Mouse (Mus musculus): ENCODE results near the gene Gm45808. TPM values are rescaled to one million over a fixed set of nuclear protein-coding genes. Genes with fewer than 3 reads are reported as not detected.
A peak's percentile ranks its signal among the peaks of the same experiment; 100 is the strongest.

The Gm45808 gene
- polyA plus RNA-seq, 1 experiment from 2014 or later, result not detected

GRCm38 (mm10) chr7:45458748-45459563 is 27.7 kb downstream of the Gm45808 start:
- no peaks in the 10 kb centered on the region for H3K9me3 ChIP-seq (ENCODE audit: control insufficient read depth, low read length)
- H3K9ac ChIP-seq (replicated peaks; ENCODE audit: low read depth, low read length), result peak overlapping the region; percentile 88
- peak overlapping the region; percentile 53 for H3K4me3 ChIP-seq (replicated peaks; ENCODE audit: low read length)
- ATAC-seq, result peak; percentile 78
- H3K36me3 ChIP-seq (ENCODE audit: control insufficient read depth, insufficient read depth), result peaks cover 21% of the 10 kb centered on the region
- H3K27ac ChIP-seq (ENCODE audit: low read length), result peak overlapping the region; percentile 97
- peaks cover 30% of the 10 kb centered on the region for H3K4me1 ChIP-seq (replicated peaks; ENCODE audit: control insufficient read depth, insufficient read depth, low read length)
- H3K4me2 ChIP-seq (ENCODE audit: low read length), result peak overlapping the region; percentile 98
- under 1% methylated on average over 41 of the region's 43 CpGs for WGBS
- H3K27me3 ChIP-seq (replicated peaks; ENCODE audit: control insufficient read depth, insufficient read depth, low read length), result no peaks in the 10 kb centered on the region

GRCm38 (mm10) chr7:45457204-45458060 is 29.2 kb downstream of the Gm45808 start:
- Histone ChIP-seq H3K27me3 (replicated peaks; ENCODE audit: control insufficient read depth, insufficient read depth, low read length) (no peaks in the 10 kb centered on the region), H3K9me3 (ENCODE audit: control insufficient read depth, low read length) (no peaks in the 10 kb centered on the region), H3K4me3 (replicated peaks; ENCODE audit: low read length) (peak overlapping the region; percentile 53), H3K4me1 (replicated peaks; ENCODE audit: control insufficient read depth, insufficient read depth, low read length) (peaks cover 30% of the 10 kb centered on the region), H3K27ac (ENCODE audit: low read length) (0 out of 2 replicates have a peak overlapping the region, but pooled peaks have one; percentile 12), H3K9ac (replicated peaks; ENCODE audit: low read depth, low read length) (peak overlapping the region; percentile 88), H3K4me2 (ENCODE audit: low read length) (peak overlapping the region; percentile 98), H3K36me3 (ENCODE audit: control insufficient read depth, insufficient read depth) (peaks cover 14% of the 10 kb centered on the region)
- 66% methylated on average over 9 of the region's 10 CpGs for WGBS
- ATAC-seq, result no peak

- 56% methylated on average over 9 of the region's 9 CpGs for WGBS
- peaks cover 30% of the 10 kb centered on the region for H3K4me1 ChIP-seq (replicated peaks; ENCODE audit: control insufficient read depth, insufficient read depth, low read length)
- H3K9me3 ChIP-seq (ENCODE audit: control insufficient read depth, low read length), result no peaks in the 10 kb centered on the region
- no peak for ATAC-seq
- peak overlapping the region; percentile 98 for H3K4me2 ChIP-seq (ENCODE audit: low read length)
- no peaks in the 10 kb centered on the region for H3K27me3 ChIP-seq (replicated peaks; ENCODE audit: control insufficient read depth, insufficient read depth, low read length)
- H3K9ac ChIP-seq (replicated peaks; ENCODE audit: low read depth, low read length), result peak overlapping the region; percentile 7; the same call in 1 of the 2 replicates
- peaks cover 14% of the 10 kb centered on the region for H3K36me3 ChIP-seq (ENCODE audit: control insufficient read depth, insufficient read depth)
- no peak overlapping the region; the same call in none of the 2 replicates for H3K4me3 ChIP-seq (replicated peaks; ENCODE audit: low read length)
- H3K27ac ChIP-seq (ENCODE audit: low read length), result no peak overlapping the region
Observed at GRCm38 (mm10) chr7:45456721-45457203, 29.8 kb downstream of the Gm45808 start.

- Histone ChIP-seq H3K27me3 (replicated peaks; ENCODE audit: control insufficient read depth, insufficient read depth, low read length) (no peaks in the 10 kb centered on the region), H3K27ac (ENCODE audit: low read length) (no peak overlapping the region), H3K4me1 (replicated peaks; ENCODE audit: control insufficient read depth, insufficient read depth, low read length) (peaks cover 29% of the 10 kb centered on the region), H3K36me3 (ENCODE audit: control insufficient read depth, insufficient read depth) (peaks cover 14% of the 10 kb centered on the region), H3K9me3 (ENCODE audit: control insufficient read depth, low read length) (no peaks in the 10 kb centered on the region), H3K4me2 (ENCODE audit: low read length) (no peak overlapping the region), H3K4me3 (replicated peaks; ENCODE audit: low read length) (no peak overlapping the region), H3K9ac (replicated peaks; ENCODE audit: low read depth, low read length) (no peak overlapping the region)
- no peak for ATAC-seq
- WGBS, result 73% methylated on average over 13 of the region's 13 CpGs
Observed at GRCm38 (mm10) chr7:45455932-45456696, 30.5 kb downstream of the Gm45808 start.

GRCm38 (mm10) chr7:45454971-45455370 is 31.6 kb downstream of the Gm45808 start:
- no peaks in the 10 kb centered on the region for H3K27me3 ChIP-seq (replicated peaks; ENCODE audit: control insufficient read depth, insufficient read depth, low read length)
- peaks cover 18% of the 10 kb centered on the region for H3K4me1 ChIP-seq (replicated peaks; ENCODE audit: control insufficient read depth, insufficient read depth, low read length)
- H3K27ac ChIP-seq (ENCODE audit: low read length), result no peak overlapping the region
- 88% methylated on average over 15 of the region's 15 CpGs for WGBS
- no peak for ATAC-seq
- no peak overlapping the region for H3K4me3 ChIP-seq (replicated peaks; ENCODE audit: low read length)
- no peak overlapping the region for H3K4me2 ChIP-seq (ENCODE audit: low read length)
- no peaks in the 10 kb centered on the region for H3K9me3 ChIP-seq (ENCODE audit: control insufficient read depth, low read length)
- H3K9ac ChIP-seq (replicated peaks; ENCODE audit: low read depth, low read length), result no peak overlapping the region
- H3K36me3 ChIP-seq (ENCODE audit: control insufficient read depth, insufficient read depth), result peaks cover 14% of the 10 kb centered on the region

- Histone ChIP-seq H3K27ac (ENCODE audit: low read length) (no peak overlapping the region), H3K9me3 (ENCODE audit: control insufficient read depth, low read length) (no peaks in the 10 kb centered on the region), H3K4me3 (replicated peaks; ENCODE audit: low read length) (no peak overlapping the region), H3K4me2 (ENCODE audit: low read length) (no peak overlapping the region), H3K27me3 (replicated peaks; ENCODE audit: control insufficient read depth, insufficient read depth, low read length) (no peaks in the 10 kb centered on the region), H3K36me3 (ENCODE audit: control insufficient read depth, insufficient read depth) (peaks cover 5% of the 10 kb centered on the region; the same call in 1 of the 2 replicates), H3K9ac (replicated peaks; ENCODE audit: low read depth, low read length) (no peak overlapping the region), H3K4me1 (replicated peaks; ENCODE audit: control insufficient read depth, insufficient read depth, low read length) (no peaks in the 10 kb centered on the region)
- WGBS, result 54% methylated on average over 23 of the region's 23 CpGs
- peak; percentile 79 for ATAC-seq
Observed at GRCm38 (mm10) chr7:45451344-45451982, 35.1 kb downstream of the Gm45808 start.

GRCm38 (mm10) chr7:45449974-45450373 is 36.6 kb downstream of the Gm45808 start:
- Histone ChIP-seq H3K4me1 (replicated peaks; ENCODE audit: control insufficient read depth, insufficient read depth, low read length) (no peaks in the 10 kb centered on the region), H3K4me2 (ENCODE audit: low read length) (no peak overlapping the region), H3K36me3 (ENCODE audit: control insufficient read depth, insufficient read depth) (0 out of 2 replicates have a peak, but pooled peaks cover 3% of the 10 kb centered on the region), H3K27me3 (replicated peaks; ENCODE audit: control insufficient read depth, insufficient read depth, low read length) (no peaks in the 10 kb centered on the region), H3K9ac (replicated peaks; ENCODE audit: low read depth, low read length) (no peak overlapping the region), H3K27ac (ENCODE audit: low read length) (no peak overlapping the region), H3K4me3 (replicated peaks; ENCODE audit: low read length) (no peak overlapping the region), H3K9me3 (ENCODE audit: control insufficient read depth, low read length) (no peaks in the 10 kb centered on the region)
- ATAC-seq, result no peak
- WGBS, result 100% methylated on average over 1 of the region's 1 CpGs

GRCm38 (mm10) chr7:45447325-45447990 is 39.2 kb downstream of the Gm45808 start:
- no peaks in the 10 kb centered on the region for H3K4me1 ChIP-seq (replicated peaks; ENCODE audit: control insufficient read depth, insufficient read depth, low read length)
- no peak overlapping the region for H3K4me2 ChIP-seq (ENCODE audit: low read length)
- no peak overlapping the region for H3K9ac ChIP-seq (replicated peaks; ENCODE audit: low read depth, low read length)
- H3K9me3 ChIP-seq (ENCODE audit: control insufficient read depth, low read length), result no peaks in the 10 kb centered on the region
- no peak overlapping the region for H3K4me3 ChIP-seq (replicated peaks; ENCODE audit: low read length)
- H3K27me3 ChIP-seq (replicated peaks; ENCODE audit: control insufficient read depth, insufficient read depth, low read length), result no peaks in the 10 kb centered on the region
- 41% methylated on average over 11 of the region's 11 CpGs for WGBS
- no peak for ATAC-seq
- no peak overlapping the region for H3K27ac ChIP-seq (ENCODE audit: low read length)
- 0 out of 2 replicates have a peak, but pooled peaks cover 3% of the 10 kb centered on the region for H3K36me3 ChIP-seq (ENCODE audit: control insufficient read depth, insufficient read depth)
